Mouse (Mus musculus) CH12.LX (cell line): ENCODE results near the gene Klhl33.

ENCODE experiments used
- CTCF ChIP-seq, 2 experiments: IDR thresholded peaks in 1 of 2; conservative IDR thresholded peaks in 1 of 2; 2 replicates each; pipeline ENCODE4 v1.5.1; 2011 to 2012; ENCODE audit warnings: low read depth in 2 of 2, low read length in 2 of 2, improper control_type of control experiment in 1 of 2, inconsistent platforms in 1 of 2, mild to moderate bottlenecking in 1 of 2, moderate library complexity in 1 of 2
- IRF4 ChIP-seq: IDR thresholded peaks from 2 replicates; pipeline ENCODE4 v1.6.1; 2014; ENCODE audit warnings: low read depth, mild to moderate bottlenecking, inconsistent platforms, low read length, improper control_type of control experiment

- TF ChIP-seq CTCF (conservative IDR thresholded peaks at IDR 0.05 in 1 of 2, IDR thresholded peaks at IDR 0.05 in 1 of 2; ENCODE audit: low read depth in 2 of 2, low read length in 2 of 2) (no peak), IRF4 (no peak)
These were observed 5.2 kb downstream of the Klhl33 start for GRCm38 (mm10) chr14:50892091-50892490.
